Mouse (Mus musculus): ENCODE data around the gene Herc6. TPM values are rescaled to one million over a fixed set of nuclear protein-coding genes. Genes with fewer than 3 reads are reported as not detected.
A peak's percentile ranks its signal among the peaks of the same experiment; 100 is the strongest.

Gene Herc6
- total and polyA plus RNA-seq, 3 experiments = 2.4 to 5.1 TPM; not detected in 1

GRCm38 (mm10) chr6:57641789-57642188, 61.0 kb downstream of the Herc6 start:
- TF ChIP-seq KAT2A (conservative IDR thresholded peaks at IDR 0.05; ENCODE audit: low read depth, low read length) (no peak), RCOR1 (IDR thresholded peaks at IDR 0.05; ENCODE audit: low read depth, low read length) (peak; percentile 27; the same call in 1 of the 2 replicates), NRF1 (IDR thresholded peaks at IDR 0.05; ENCODE audit: insufficient read depth, low read depth, low read length, poor library complexity, severe bottlenecking) (no peak), TCF12 (IDR thresholded peaks at IDR 0.05; ENCODE audit: low read depth, low read length) (peak; percentile 31; the same call in 1 of the 2 replicates), MYB (IDR thresholded peaks at IDR 0.05; ENCODE audit: low read depth, low read length) (no peak), ZNF384 (IDR thresholded peaks at IDR 0.05; ENCODE audit: low read depth, low read length) (peak; percentile 62), POLR2A (IDR thresholded peaks at IDR 0.05; ENCODE audit: control insufficient read depth in 1 of 2, insufficient read depth in 1 of 2, low read depth in 1 of 2, low read length in 2 of 2, poor library complexity in 1 of 2) (no peak), CTCF (IDR thresholded peaks at IDR 0.05 in 2 of 3, conservative IDR thresholded peaks at IDR 0.05 in 1 of 3; ENCODE audit: control insufficient read depth in 1 of 3, insufficient read depth in 1 of 3, low read depth in 2 of 3, low read length in 3 of 3, poor library complexity in 1 of 3, severe bottlenecking in 1 of 3) (no peak), ELF1 (IDR thresholded peaks at IDR 0.05; ENCODE audit: low read depth, low read length) (no peak), ZC3H11A (IDR thresholded peaks at IDR 0.05; ENCODE audit: low read depth, low read length) (no peak), E2F4 (IDR thresholded peaks at IDR 0.05; ENCODE audit: borderline replicate concordance, low read depth, low read length) (no peak), MAZ (IDR thresholded peaks at IDR 0.05; ENCODE audit: low read depth, low read length) (no peak), ETS1 (IDR thresholded peaks at IDR 0.05; ENCODE audit: low read depth, low read length) (peak; percentile 55; the same call in 1 of the 2 replicates), EP300 (IDR thresholded peaks at IDR 0.05; ENCODE audit: low read depth in 1 of 2, low read length in 2 of 2) (peak; percentile 46 to 53; a peak in 3 of 4 replicates)
- peak; percentile 77 for DNase-seq (ENCODE audit: low read depth, low spot score)

GRCm38 (mm10) chr6:57647256-57647655, 66.5 kb downstream of the Herc6 start:
- H3K36me3 ChIP-seq (ENCODE audit: control insufficient read depth in 1 of 2, insufficient read depth in 2 of 2, low read length in 2 of 2) = peaks cover 0 to 2% of the 10 kb centered on the region in 2 experiments; a peak in 1 of 4 replicates
- H3K27me3 ChIP-seq (ENCODE audit: control insufficient read depth in 1 of 2, insufficient read depth in 2 of 2, low read length in 2 of 2) = no peaks in the 10 kb centered on the region
- H3K4me1 ChIP-seq (ENCODE audit: control insufficient read depth in 1 of 2, insufficient read depth in 2 of 2, low read length in 2 of 2) = no peaks in the 10 kb centered on the region; a peak in 1 of 4 replicates
- TF ChIP-seq HCFC1 (IDR thresholded peaks at IDR 0.05; ENCODE audit: low read depth, low read length) = no peak
- no peak for TF ChIP-seq NELFE (IDR thresholded peaks at IDR 0.05; ENCODE audit: low read depth, low read length)
- no peaks in the 10 kb centered on the region for H3K9me3 ChIP-seq (replicated peaks; ENCODE audit: insufficient read depth, low read length)
- H3K79me2 ChIP-seq (ENCODE audit: control insufficient read depth, insufficient read depth, low read length, poor library complexity) = no peaks in the 10 kb centered on the region
- no peak for DNase-seq (ENCODE audit: low read depth, low spot score)
- H3K9ac ChIP-seq (ENCODE audit: control insufficient read depth, low read depth, low read length, poor library complexity, severe bottlenecking) = no peak overlapping the region
- H3K4me3 ChIP-seq (ENCODE audit: control insufficient read depth in 1 of 2, insufficient read depth in 1 of 2, low read depth in 2 of 2, low read length in 2 of 2) = no peak overlapping the region
- H3K27ac ChIP-seq (ENCODE audit: control insufficient read depth, low read depth, low read length) = no peak overlapping the region

More at GRCm38 (mm10) chr6:57641789-57642188, 61.0 kb downstream of the Herc6 start:
- H3K27me3 ChIP-seq (ENCODE audit: control insufficient read depth in 1 of 2, insufficient read depth in 2 of 2, low read length in 2 of 2) = no peaks in the 10 kb centered on the region
- H3K79me2 ChIP-seq (ENCODE audit: control insufficient read depth, insufficient read depth, low read length, poor library complexity) = no peaks in the 10 kb centered on the region
- peaks cover 0 to 6% of the 10 kb centered on the region in 2 experiments; a peak in 2 of 4 replicates for H3K36me3 ChIP-seq (ENCODE audit: control insufficient read depth in 1 of 2, insufficient read depth in 2 of 2, low read length in 2 of 2)
- H3K4me3 ChIP-seq (ENCODE audit: control insufficient read depth in 1 of 2, insufficient read depth in 1 of 2, low read depth in 2 of 2, low read length in 2 of 2) = no peak overlapping the region
- no peak overlapping the region for H3K27ac ChIP-seq (ENCODE audit: control insufficient read depth, low read depth, low read length)
- no peak overlapping the region for H3K9ac ChIP-seq (ENCODE audit: control insufficient read depth, low read depth, low read length, poor library complexity, severe bottlenecking)
- no peaks in the 10 kb centered on the region for H3K9me3 ChIP-seq (replicated peaks; ENCODE audit: insufficient read depth, low read length)
- peaks cover 0 to 3% of the 10 kb centered on the region in 2 experiments; a peak in 2 of 4 replicates for H3K4me1 ChIP-seq (ENCODE audit: control insufficient read depth in 1 of 2, insufficient read depth in 2 of 2, low read length in 2 of 2)

Measured in MEL (cell line).